Mouse (Mus musculus) kidney, postnatal 4 days (tissue): ENCODE measurements around the gene Syncrip.
"Not testable (repeated sequence)": the region's sequence is repeated elsewhere in the genome, so short reads cannot be mapped to it uniquely, and the experiment has no call there.

Source experiments
- DNase-seq, 2 experiments: peaks; one replicate each; pipeline ENCODE4 v3.0.0; 2021; ENCODE audit warnings: mixed read lengths in 2 of 2

Gene Syncrip

GRCm38 (mm10) chr9:88481791-88482160 lies 598 bp downstream of the Syncrip start:
- peak; percentile 62 to 77 for DNase-seq

GRCm38 (mm10) chr9:88481061-88481790 lies 1.1 kb downstream of the Syncrip start:
- peak; percentile 59 to 69 for DNase-seq

GRCm38 (mm10) chr9:88480120-88480519 lies 2.3 kb downstream of the Syncrip start:
- DNase-seq: no peak

GRCm38 (mm10) chr9:88476138-88476537 lies 6.2 kb downstream of the Syncrip start:
- no peak for DNase-seq

GRCm38 (mm10) chr9:88461017-88461416 lies 21.4 kb downstream of the Syncrip start:
- not testable (repeated sequence) for DNase-seq

- DNase-seq: no peak
Observed at GRCm38 (mm10) chr9:88439991-88440390, 42.4 kb downstream of the Syncrip start.

- DNase-seq: no peak
Observed at GRCm38 (mm10) chr9:88439238-88439600, 43.2 kb downstream of the Syncrip start.

GRCm38 (mm10) chr9:88438555-88439237 lies 43.7 kb downstream of the Syncrip start, which contains the start of gene Snx14:
Gene Snx14, minus strand, starts transcription at chr9:88438958.
- peak; percentile 97 to 98 for DNase-seq

- DNase-seq: no peak
Observed at GRCm38 (mm10) chr9:88438237-88438554, 44.2 kb downstream of the Syncrip start.

- no peak for DNase-seq
Observed at GRCm38 (mm10) chr9:88437342-88438236, 44.8 kb downstream of the Syncrip start.

GRCm38 (mm10) chr9:88424356-88424755 lies 58.0 kb downstream of the Syncrip start:
- no peak for DNase-seq

GRCm38 (mm10) chr9:88422428-88422827 lies 59.9 kb downstream of the Syncrip start:
- DNase-seq: no peak

- DNase-seq: no peak
Observed at GRCm38 (mm10) chr9:88416752-88417151, 65.6 kb downstream of the Syncrip start.

GRCm38 (mm10) chr9:88409978-88410377 lies 72.4 kb downstream of the Syncrip start:
- DNase-seq: no peak

GRCm38 (mm10) chr9:88404515-88404914 lies 77.9 kb downstream of the Syncrip start:
- DNase-seq: no peak

GRCm38 (mm10) chr9:88404088-88404487 lies 78.3 kb downstream of the Syncrip start:
- DNase-seq: peak; percentile 3 to 20

GRCm38 (mm10) chr9:88398461-88398860 lies 83.9 kb downstream of the Syncrip start:
- DNase-seq: no peak
